Mouse (Mus musculus) CD4-positive, CD25-positive, alpha-beta regulatory T cell, adult 2 months (primary cell): Measurements from ENCODE around the gene Sec24a.
"Not testable (repeated sequence)": the region's sequence is repeated elsewhere in the genome, so short reads cannot be mapped to it uniquely, and the experiment has no call there.

Experiments used
- DNase-seq: peaks from one replicate; pipeline ENCODE4 v3.0.0-alpha.2; 2012; ENCODE audit warnings: low read depth, low spot score

The Sec24a gene

GRCm38 (mm10) chr11:51688330-51689328 is 74.8 kb downstream of the Sec24a start, which contains the start of gene 0610009B22Rik:
TSS of gene 0610009B22Rik (minus strand) at chr11:51688874.
- peak; percentile 100 for DNase-seq

GRCm38 (mm10) chr11:51681976-51682374 is 81.5 kb downstream of the Sec24a start:
- no peak for DNase-seq

DNA sequence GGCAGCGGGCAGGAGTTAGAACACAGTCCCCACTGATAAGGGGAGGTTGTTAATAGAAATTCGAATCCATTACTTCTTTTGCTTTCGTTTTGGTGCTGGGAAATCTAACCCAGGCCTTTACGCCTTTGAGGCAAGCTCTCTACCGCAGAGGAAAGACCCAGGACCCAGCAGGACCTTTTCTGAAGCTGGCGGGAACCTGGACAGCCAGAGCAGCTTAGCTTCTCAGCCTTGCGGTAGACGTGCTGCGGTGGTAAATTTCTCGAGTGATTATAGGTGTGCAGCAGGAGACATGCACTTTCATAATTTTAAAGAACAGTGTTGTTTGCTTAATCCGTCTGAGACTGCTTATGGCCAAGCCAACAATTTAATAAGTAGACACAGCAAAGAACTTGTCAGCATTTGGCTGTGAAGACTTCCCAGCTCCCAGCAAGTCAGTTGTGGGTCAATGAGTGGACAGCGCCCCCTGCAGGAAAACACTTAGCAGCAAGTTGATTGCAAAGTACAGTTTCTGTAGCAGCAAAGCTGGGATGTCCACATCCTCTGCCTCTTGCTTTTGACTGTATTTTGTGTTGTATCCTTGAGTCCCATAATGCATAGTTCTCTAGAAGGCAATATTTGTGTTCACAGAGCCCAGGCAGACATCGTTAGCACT is 82.0 kb downstream of the Sec24a start:
- DNase-seq = peak; percentile 94

GRCm38 (mm10) chr11:51679466-51679865 is 84.0 kb downstream of the Sec24a start:
- no peak for DNase-seq

GRCm38 (mm10) chr11:51677737-51678418 is 85.6 kb downstream of the Sec24a start:
- DNase-seq = no peak

DNA sequence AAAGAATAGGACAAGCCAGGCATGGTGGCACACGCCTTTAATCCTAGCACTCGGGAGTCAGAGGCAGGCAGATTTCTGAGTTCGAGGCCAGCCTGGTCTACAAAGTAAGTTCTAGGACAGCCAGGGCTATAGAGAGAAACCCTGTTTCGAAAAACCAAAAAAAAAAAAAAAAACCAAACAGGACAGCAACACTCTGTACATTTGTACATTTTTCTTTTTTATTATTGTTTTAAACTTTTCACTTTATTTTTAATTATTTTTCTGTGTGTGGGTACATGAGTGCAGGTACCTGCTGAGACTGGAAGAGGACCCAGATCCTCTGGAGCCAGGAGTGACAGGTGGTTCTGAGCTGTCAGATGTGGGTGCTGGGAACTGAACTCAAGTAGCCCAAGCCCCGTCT is 88.0 kb downstream of the Sec24a start:
- no peak for DNase-seq

GRCm38 (mm10) chr11:51673291-51673690 is 90.1 kb downstream of the Sec24a start:
- DNase-seq = no peak

GRCm38 (mm10) chr11:51671376-51671775 is 92.1 kb downstream of the Sec24a start:
- no peak for DNase-seq

DNA sequence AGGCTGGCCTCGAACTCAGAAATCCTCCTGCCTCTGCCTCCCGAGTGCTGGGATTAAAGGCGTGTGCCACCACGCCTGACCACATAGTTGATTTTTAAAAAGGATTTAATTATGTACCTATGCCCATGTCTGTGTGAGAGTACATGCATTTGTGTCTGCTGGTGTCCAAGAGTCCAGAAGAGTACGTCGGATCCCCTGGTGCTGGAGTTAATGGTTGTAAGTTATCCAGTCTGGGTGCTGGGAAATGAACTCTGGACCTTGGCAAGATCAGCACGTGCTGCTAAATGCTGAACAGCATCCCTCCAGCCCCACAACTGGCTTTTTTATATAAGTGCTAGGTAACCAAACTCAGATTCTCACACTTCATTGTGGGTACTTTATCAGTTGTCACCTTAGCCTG is 92.6 kb downstream of the Sec24a start:
- no peak for DNase-seq

- DNase-seq = not testable (repeated sequence)
Measured at GRCm38 (mm10) chr11:51664747-51665146, 98.7 kb downstream of the Sec24a start.

DNA sequence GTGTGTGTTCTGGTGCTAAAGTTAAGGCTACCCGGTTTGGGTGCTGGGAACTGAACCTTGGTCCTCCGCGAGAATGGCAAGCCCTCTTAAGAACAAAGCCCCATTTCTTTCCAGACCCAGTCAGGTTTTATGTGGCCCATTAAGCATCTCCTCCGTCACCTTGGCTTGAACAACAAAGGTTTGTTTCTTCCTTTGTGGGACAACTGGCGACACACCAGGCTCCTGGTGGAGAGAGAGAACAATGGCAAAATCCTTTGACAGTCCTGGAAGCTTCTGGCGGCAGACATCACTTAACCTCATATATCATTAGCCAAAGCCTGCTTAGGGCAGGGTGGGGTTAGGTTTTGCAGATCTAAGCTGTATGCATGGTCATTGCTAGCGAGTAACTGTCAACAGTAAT is 100.8 kb downstream of the Sec24a start:
- no peak for DNase-seq

DNA sequence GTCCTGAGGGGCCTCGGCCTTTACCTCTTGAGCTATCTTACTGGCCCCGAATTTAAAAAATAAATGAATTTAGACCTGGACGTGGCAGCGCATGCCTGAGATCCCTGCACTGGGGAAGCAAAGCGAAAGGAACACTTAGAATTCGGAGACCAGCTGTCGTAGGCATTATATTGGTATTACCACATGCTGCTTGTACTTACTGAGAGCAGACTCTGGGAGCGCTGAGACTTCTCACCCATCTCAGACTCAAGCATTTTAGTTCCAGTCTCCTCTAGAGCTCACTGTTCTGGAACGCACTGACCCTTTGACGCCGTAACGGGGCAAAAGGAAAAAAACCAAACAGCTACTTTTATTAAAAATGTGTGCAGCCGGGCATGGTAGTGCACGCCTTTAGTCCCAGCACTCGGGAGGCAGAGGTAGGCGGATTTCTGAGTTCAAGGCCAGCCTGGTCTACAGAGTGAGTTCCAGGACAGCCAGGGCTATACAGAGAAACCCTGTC is 101.5 kb downstream of the Sec24a start:
- no peak for DNase-seq

- DNase-seq = no peak
Measured at GRCm38 (mm10) chr11:51658705-51659104, 104.7 kb downstream of the Sec24a start.

- DNase-seq = no peak
Measured at GRCm38 (mm10) chr11:51658291-51658690, 105.1 kb downstream of the Sec24a start.

DNA sequence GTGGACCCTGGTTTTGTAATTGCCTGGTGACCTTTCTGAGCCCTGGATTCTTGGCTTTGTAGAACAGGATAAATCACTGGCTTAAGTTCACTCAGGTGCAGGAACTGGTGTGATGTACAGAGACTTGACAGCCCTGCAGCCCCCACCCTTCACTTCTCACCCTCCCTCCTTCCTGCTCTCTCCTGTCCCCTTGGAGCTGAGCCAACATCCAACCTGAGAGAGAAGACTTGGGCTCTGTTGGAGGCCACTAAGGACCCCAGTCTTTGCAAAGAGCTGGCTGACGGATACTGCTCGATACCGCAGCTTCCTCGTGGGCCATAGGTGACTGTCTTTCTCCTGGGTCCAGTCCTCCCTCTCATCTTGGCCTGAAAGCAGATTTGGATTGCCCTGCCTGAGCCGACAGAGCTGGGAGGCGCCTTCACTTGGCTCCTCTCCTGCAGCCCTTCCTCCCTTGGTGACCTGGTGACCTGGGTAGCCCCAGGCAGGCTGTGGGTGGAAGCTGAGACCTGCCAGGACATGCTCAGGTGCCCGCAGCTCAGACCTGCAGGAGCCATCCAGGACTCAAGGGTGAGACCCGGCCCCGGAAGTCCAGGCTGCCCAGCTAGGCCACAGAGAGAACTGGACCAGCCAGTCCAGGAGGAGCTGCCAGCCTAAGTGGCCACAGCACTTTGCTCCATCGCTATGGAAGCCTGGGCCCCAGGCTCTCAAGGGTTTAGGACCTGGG is 106.5 kb downstream of the Sec24a start:
- no peak for DNase-seq

GRCm38 (mm10) chr11:51654891-51655290 is 108.5 kb downstream of the Sec24a start:
- DNase-seq = no peak

GRCm38 (mm10) chr11:51653736-51654135 is 109.7 kb downstream of the Sec24a start:
- DNase-seq = no peak

GRCm38 (mm10) chr11:51652889-51653418 is 110.5 kb downstream of the Sec24a start:
- no peak for DNase-seq

DNA sequence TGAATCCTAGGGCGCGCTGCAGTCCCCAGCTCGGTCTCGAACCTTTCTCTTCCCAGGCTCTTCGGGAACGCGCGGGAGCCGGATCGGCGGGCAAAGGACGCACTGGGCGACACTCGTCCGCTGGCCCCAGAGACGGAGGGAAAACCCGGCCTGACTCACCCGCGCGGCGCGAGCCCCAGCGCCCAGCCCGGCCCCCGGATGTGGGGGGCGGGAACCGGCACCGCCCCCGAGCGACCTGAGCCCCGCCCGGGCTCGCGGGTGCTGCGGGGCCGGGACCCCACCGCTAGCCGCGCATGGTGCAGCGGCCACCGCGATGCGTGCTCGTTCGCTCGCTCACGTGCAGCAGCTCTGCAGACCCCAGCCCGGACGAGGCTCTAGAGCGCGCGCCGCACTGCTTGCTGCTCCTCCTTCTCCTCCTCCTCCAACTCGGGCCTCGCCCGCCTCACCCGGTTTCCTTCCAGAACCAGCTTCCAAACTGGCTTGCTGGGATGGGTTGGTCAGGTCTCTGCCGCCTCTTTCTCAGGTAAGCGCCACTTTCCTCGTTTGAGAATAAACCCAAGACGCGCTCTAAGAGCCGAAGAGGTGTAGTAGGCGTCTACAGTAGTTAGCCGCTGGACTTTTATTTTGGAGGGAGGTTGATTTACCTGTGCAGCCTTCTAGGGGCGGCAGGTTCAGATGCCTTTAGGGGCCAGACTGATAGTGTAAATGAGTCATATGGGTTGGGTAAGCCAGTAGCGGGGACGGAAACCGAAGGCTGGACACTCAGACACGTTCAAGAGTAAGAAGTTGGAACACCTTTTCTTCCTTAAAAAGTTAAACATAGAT is 112.5 kb downstream of the Sec24a start, which contains the start of the genes N4bp3 and D930048N14Rik:
N4bp3 (minus strand) TSS at position 152 of the 825 bp plus-strand sequence.
D930048N14Rik (plus strand) TSS at position 264 of the 825 bp plus-strand sequence.
- peak; percentile 78 for DNase-seq

DNA sequence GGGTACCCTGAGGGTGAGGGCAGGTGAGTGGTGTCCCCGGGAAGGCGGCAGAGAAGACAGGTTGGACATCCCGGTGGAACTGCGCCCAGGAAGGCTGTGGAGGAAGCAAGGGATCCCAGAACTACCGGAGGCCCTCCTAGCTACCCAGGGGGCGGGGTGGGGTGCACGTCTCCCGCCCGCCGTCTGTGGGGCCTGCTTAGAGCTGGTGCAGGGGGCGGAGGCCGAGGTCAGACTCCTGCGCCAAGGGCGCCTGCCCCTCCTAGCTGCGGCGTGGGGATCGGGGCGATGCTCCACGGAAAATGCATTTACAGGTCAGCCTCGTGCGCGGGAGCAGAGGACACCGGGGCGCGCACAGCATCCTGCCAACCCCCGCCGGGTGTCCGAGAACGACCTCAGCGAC is 113.2 kb downstream of the Sec24a start:
- DNase-seq = no peak
